Mouse (Mus musculus) frontal cortex, adult 2 months (tissue): Measurements from ENCODE around the gene Ankdd1a. TPM values are rescaled to one million over a fixed set of nuclear protein-coding genes. Genes with fewer than 3 reads are reported as not detected.

Source experiments
- polyA plus RNA-seq: library from polyadenylated mRNA; depleted of rRNA; stranded (reverse); fragments of >200 nt; gene quantifications from 2 replicates; pipeline ENCODE4 v1.2.3, GENCODE M21; 2012; rRNA removed

Gene Ankdd1a
- polyA plus RNA-seq, 1 experiment, result 2.4 TPM

Other genes with a start within 250 kb of the Ankdd1a start
- 19.1 and 22.2 TPM in 2 replicates for gene Clpx, start 225.9 kb downstream of the Ankdd1a start, polyA plus RNA-seq
- gene Pdcd7, start 174.1 kb downstream of the Ankdd1a start, polyA plus RNA-seq, result 16.8 and 16.9 TPM in 2 replicates
- 4.6 and 4.9 TPM in 2 replicates for gene Ubap1l, start 159.2 kb downstream of the Ankdd1a start, polyA plus RNA-seq
- 0.17 and 0.34 TPM in 2 replicates for gene Kbtbd13, start 128.5 kb downstream of the Ankdd1a start, polyA plus RNA-seq
- 6.9 and 7.4 TPM in 2 replicates for gene Rasl12, start 121.7 kb downstream of the Ankdd1a start, polyA plus RNA-seq
- not detected in 2 replicates for gene Slc51b, start 97.2 kb downstream of the Ankdd1a start, polyA plus RNA-seq
- 19.7 and 20.1 TPM in 2 replicates for gene Mtfmt, start 84.4 kb downstream of the Ankdd1a start, polyA plus RNA-seq
- 26.9 and 28.9 TPM in 2 replicates for gene Spg21, start 59.2 kb downstream of the Ankdd1a start, polyA plus RNA-seq
- gene Plekho2, start 59.8 kb upstream of the Ankdd1a start, polyA plus RNA-seq, result 17.0 and 17.9 TPM in 2 replicates
- 0.24 and 0.36 TPM in 2 replicates for gene Pif1, start 67.0 kb upstream of the Ankdd1a start, polyA plus RNA-seq
- 7.5 and 8.3 TPM in 2 replicates for gene Rbpms2, start 109.5 kb upstream of the Ankdd1a start, polyA plus RNA-seq
- 220 and 229 TPM in 2 replicates for gene Oaz2, start 147.8 kb upstream of the Ankdd1a start, polyA plus RNA-seq